Mouse (Mus musculus): ENCODE data around the gene Efs. TPM values are rescaled to one million over a fixed set of nuclear protein-coding genes. Genes with fewer than 3 reads are reported as not detected.

Efs gene
- total RNA-seq, 2 experiments from 2014 or later = 7.4 TPM

- DNase-seq = peak; percentile 72 to 74
- intact Hi-C loops (cut with DNase I) = no loop called here
These were observed 48.7 kb downstream of the Efs start, which contains the start of gene Ppp1r3e for GRCm38 (mm10) chr14:54877048-54877715. Gene Ppp1r3e (minus strand): TSS chr14:54877550.

- intact Hi-C loops (cut with DNase I) = no loop called here
- DNase-seq = peak; percentile 89 to 91
These were observed 49.3 kb downstream of the Efs start for GRCm38 (mm10) chr14:54876539-54877047.

- intact Hi-C loops (cut with DNase I) = loop anchor here (1.0 kb wide), 1 partner anchor 13 kb away; no protein-coding TSS in a partner anchor
- peak in 1 of 2 experiments; percentile 33 for DNase-seq
These were observed 49.9 kb downstream of the Efs start for GRCm38 (mm10) chr14:54875844-54876538.

GRCm38 (mm10) chr14:54874165-54874564, 51.8 kb downstream of the Efs start:
- intact Hi-C loops (cut with DNase I) = no loop called here
- no peak for DNase-seq

GRCm38 (mm10) chr14:54870861-54871260, 55.1 kb downstream of the Efs start, which contains the start of gene Homez:
Gene Homez (minus strand): TSS chr14:54870961.
- intact Hi-C loops (cut with DNase I) = no loop called here
- DNase-seq = no peak

- no peak for DNase-seq
- intact Hi-C loops (cut with DNase I) = no loop called here
These were observed 57.9 kb downstream of the Efs start for GRCm38 (mm10) chr14:54868026-54868425.

- intact Hi-C loops (cut with DNase I) = no loop called here
These were observed 59.0 kb downstream of the Efs start for GRCm38 (mm10) chr14:54866936-54867335.

More at GRCm38 (mm10) chr14:54866936-54867335, 59.0 kb downstream of the Efs start:
- no peak for DNase-seq

Small RNA genes within 50 kb of the gene (microRNA-seq; reads per million reads assigned to microRNA genes)
- gene Mir208a (2,035 to 4,380 reads per million in 2 experiments), gene Mir208b (1,844 to 5,145 reads per million in 2 experiments)

Other genes starting within 250 kb of the Efs start
- gene 1700123O20Rik, start 239.9 kb downstream of the Efs start, total RNA-seq (2021) = 10 to 100 TPM; 19.8 to 21.9 TPM
- 100 to 1,000 TPM; 104 to 114 TPM for gene Acin1, start 239.2 kb downstream of the Efs start, total RNA-seq (2021)
- gene Gm29776, start 227.3 kb downstream of the Efs start, total RNA-seq (2021) = under 1 TPM; 0.10 TPM
- not detected for gene Cebpe, start 214.0 kb downstream of the Efs start, total RNA-seq (2021)
- gene Slc7a8, start 144.2 kb downstream of the Efs start, total RNA-seq (2021) = 1 to 10 TPM; 2.4 to 3.6 TPM
- gene Rnf212b, start 112.0 kb downstream of the Efs start, total RNA-seq (2021) = not detected
- 10 to 100 TPM in 1 of 2 experiments, 1 to 10 TPM in 1; 8.7 to 11.2 TPM for gene Homez, start 55.2 kb downstream of the Efs start, total RNA-seq (2021)
- gene Ppp1r3e, start 48.6 kb downstream of the Efs start, total RNA-seq (2021) = 1 to 10 TPM; 5.6 to 6.2 TPM
- 10 to 100 TPM; 39.3 to 41.8 TPM for gene Bcl2l2, start 42.7 kb downstream of the Efs start, total RNA-seq (2021)
- gene Gm20521, start 42.7 kb downstream of the Efs start, total RNA-seq (2021) = 1 to 10 TPM in 1 of 2 experiments, not detected in 1; 1.6 TPM
- 100 to 1,000 TPM in 1 of 2 experiments, 10 to 100 TPM in 1; 99.4 to 103 TPM for gene Pabpn1, start 33.6 kb downstream of the Efs start, total RNA-seq (2021)
- 10 to 100 TPM in 1 of 2 experiments, 1 to 10 TPM in 1; 9.6 to 10.8 TPM for gene Slc22a17, start 13.0 kb downstream of the Efs start, total RNA-seq (2021)
- gene Il25, start 6.6 kb upstream of the Efs start, total RNA-seq (2021) = not detected
- under 1 TPM in 1 of 2 experiments, not detected in 1; 0.91 TPM for gene Cmtm5, start 10.1 kb upstream of the Efs start, total RNA-seq (2021)
- gene Myh6, start 40.8 kb upstream of the Efs start, total RNA-seq (2021) = over 10,000 TPM; 20,580 to 20,870 TPM
- not detected for gene Gm17428, start 50.8 kb upstream of the Efs start, total RNA-seq (2021)
- 1,000 to 10,000 TPM; 1,842 to 1,858 TPM for gene Myh7, start 68.5 kb upstream of the Efs start, total RNA-seq (2021)
- 10 to 100 TPM; 30.6 to 33.9 TPM for gene Ngdn, start 89.3 kb upstream of the Efs start, total RNA-seq (2021)
- gene Zfhx2, start 166.2 kb upstream of the Efs start, total RNA-seq (2021) = 1 to 10 TPM; 2.2 to 3.4 TPM
- 10 to 100 TPM; 11.3 to 13.8 TPM for gene Thtpa, start 168.7 kb upstream of the Efs start, total RNA-seq (2021)
- gene Ap1g2, start 180.5 kb upstream of the Efs start, total RNA-seq (2021) = 1 to 10 TPM; 5.5 to 5.7 TPM
- under 1 TPM; 0.12 to 0.15 TPM for gene Jph4, start 190.8 kb upstream of the Efs start, total RNA-seq (2021)

Measured in heart, postnatal 10 days (tissue).